Mouse (Mus musculus) E14TG2a.4 (cell line): ENCODE measurements around the gene Krt26.

Experiments used
- CTCF ChIP-seq: conservative IDR thresholded peaks from 2 replicates; pipeline ENCODE4 v1.5.1; 2014; ENCODE audit warnings: low read length
- POU5F1 ChIP-seq: IDR thresholded peaks from 2 replicates; pipeline ENCODE4 v1.6.1; 2014; ENCODE audit warnings: low read length, borderline replicate concordance

- TF ChIP-seq CTCF (no peak), POU5F1 (no peak)
Observed at GRCm38 (mm10) chr11:99374803-99375202, 37.0 kb upstream of the Krt26 start, which contains the start of gene Krt28.
